Mouse (Mus musculus) kidney, adult 11 months (tissue): ENCODE measurements around the gene BC052040.

Experiments used
- DNase-seq: peaks from one replicate; pipeline ENCODE4 v3.0.0; 2022

Gene BC052040

DNA sequence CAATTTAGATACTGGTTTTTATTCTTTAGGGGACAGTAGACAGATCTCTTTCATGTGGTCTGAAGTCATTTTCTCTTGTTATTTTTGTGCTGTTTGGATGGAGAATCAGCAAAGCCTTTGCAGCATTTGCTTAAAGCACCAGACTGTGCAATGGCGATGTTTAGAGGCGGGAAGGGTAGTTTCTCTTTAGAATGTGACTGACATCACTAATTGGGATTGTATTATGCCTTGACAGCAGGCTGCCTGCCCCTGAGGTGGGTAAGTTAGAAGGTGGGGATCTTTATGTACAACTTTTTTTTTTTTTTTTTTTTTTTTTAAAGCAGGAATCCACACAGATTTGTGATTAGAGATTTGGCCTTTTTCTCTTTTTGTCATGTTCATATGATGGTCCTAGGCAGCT, 20.6 kb downstream of the BC052040 start:
- DNase-seq, result no peak

- DNase-seq, result no peak
Observed at GRCm38 (mm10) chr2:115604132-115604531, 22.6 kb downstream of the BC052040 start.

DNA sequence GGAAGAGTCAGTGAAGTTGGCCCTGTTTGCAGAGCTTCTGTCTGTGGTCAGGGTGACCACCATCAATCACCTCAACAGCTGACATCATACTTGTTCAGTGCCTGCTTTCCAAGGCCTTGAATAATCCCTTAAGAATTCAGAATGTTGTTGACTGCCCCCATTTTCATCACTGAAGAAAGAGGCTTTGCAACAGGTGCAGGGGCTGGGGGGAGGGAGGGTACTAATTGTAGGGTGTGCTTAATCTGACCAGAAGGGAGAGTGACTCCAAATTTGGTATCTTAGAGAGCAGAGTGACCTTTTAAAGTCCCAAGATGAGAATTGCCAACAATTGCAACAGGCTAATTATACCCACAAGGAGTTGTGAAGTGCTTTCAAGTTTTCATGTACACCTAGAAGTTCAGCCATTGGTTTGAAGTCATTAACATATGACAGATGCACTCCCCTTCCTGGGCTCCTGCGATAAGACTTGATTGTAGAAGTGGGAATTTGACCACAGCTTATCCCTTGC, 24.4 kb downstream of the BC052040 start:
- DNase-seq, result no peak

DNA sequence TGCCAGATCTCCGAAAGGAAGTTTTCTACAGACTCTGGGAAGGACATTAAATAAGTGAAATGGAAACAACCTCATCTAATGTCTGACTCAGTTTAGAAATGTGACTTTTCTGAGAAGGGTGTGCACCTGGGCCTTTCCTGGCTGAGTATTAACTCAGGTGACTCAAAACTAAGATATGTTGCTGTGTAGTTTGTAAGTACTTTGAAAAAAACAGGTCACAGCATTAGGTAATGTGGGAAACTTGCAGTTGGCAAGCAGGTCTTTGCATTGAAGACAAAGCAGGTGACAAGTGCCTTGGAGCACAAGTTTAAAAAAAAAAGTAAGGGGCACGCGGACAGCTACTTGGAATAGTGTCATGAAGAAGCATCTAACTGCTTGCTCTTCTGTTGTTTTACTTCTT, 27.5 kb downstream of the BC052040 start:
- DNase-seq, result no peak

GRCm38 (mm10) chr2:115610092-115610491, 28.6 kb downstream of the BC052040 start:
- no peak for DNase-seq

DNA sequence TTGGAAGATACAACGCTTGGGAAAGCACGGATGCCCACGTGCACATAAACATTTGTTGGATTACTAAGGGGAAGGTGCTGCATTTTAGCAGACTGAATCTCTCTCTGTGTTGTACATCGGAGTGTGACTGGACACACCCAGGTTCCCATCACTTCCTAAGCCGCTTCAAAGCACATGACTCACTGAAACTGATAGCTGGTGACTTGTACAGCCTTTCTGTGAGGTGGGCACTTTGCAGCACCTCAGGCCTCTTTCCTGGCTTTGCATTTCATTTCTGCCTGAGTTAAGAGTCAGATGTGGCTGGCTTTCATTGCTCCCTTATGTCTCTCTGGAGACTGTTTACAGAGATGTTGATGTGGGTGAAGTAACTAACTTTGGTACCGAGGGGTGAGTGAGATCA, 29.0 kb downstream of the BC052040 start:
- no peak for DNase-seq

DNA sequence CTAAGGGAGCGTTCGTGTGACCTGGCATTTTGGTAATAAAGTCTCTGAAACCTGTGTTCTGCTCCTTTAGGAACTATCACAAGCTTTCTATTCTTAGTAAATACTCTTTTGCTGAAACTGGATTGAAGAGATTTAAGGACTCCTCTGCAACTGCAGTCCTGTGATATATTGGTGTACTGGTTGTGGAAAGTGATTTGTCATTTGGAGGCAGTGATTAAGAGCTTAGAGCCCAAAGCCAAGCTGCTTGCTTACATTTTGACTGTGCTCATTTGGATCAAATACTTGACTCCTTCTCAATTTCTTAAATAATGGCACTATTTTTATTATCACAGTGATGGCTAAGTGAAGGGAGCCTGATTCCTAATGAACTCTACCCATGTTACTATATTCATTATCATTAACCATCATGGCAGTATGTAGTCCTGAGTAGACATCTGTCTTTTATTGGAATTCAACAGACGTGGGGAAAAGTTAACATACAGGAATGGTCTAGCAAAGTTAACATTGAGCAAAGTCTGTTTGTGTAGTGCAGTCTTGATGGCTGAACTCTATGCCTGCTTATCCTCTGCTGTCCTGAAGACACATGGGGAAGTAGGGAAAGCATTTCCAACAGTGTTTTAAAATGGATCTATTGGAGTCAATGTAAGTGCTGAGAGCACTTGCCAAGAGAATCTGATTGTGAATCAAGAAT, 32.5 kb downstream of the BC052040 start:
- no peak for DNase-seq

DNA sequence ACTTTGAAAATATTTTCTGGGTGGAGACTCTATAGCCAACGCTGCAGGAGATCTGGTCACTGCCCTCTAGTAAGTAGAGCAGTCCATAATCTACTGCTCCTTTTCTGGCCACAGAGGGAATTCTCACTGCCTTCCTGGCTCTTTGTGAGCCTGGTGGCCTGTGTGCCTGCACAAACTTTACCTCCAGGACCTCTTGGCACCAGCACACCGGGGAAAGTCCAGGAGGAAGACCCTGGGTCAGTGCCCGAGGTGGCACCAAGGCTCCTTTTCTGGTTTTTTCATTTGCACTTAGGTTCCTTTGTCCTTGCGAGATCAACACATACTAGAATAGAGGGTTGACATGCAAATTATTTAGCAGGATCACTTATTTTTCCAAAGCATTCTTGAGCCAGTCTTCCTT, 47.0 kb downstream of the BC052040 start:
- DNase-seq, result peak; percentile 7

GRCm38 (mm10) chr2:115631031-115631434, 49.5 kb downstream of the BC052040 start:
- DNase-seq, result no peak

DNA sequence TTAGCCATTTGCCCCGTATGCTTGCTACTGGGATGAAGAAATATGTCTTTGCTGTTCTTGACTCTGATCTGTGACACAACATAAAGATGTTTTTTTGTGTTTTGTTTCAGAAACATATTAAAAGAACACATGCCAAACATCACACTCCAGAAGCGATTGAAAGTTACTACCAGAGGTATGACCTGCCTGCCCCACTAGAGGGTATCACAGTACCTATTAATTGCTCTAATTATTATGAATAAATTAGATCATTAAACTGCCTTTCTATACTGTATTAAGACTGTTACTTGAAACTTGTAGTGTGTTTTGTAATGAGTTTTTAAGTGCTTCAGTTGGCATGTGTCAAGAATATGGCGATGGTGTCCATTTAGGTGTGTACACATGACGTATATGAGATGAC, 50.3 kb downstream of the BC052040 start:
- no peak for DNase-seq

GRCm38 (mm10) chr2:115650203-115650602, 68.7 kb downstream of the BC052040 start:
- no peak for DNase-seq

GRCm38 (mm10) chr2:115659712-115660111, 78.2 kb downstream of the BC052040 start:
- no peak for DNase-seq

DNA sequence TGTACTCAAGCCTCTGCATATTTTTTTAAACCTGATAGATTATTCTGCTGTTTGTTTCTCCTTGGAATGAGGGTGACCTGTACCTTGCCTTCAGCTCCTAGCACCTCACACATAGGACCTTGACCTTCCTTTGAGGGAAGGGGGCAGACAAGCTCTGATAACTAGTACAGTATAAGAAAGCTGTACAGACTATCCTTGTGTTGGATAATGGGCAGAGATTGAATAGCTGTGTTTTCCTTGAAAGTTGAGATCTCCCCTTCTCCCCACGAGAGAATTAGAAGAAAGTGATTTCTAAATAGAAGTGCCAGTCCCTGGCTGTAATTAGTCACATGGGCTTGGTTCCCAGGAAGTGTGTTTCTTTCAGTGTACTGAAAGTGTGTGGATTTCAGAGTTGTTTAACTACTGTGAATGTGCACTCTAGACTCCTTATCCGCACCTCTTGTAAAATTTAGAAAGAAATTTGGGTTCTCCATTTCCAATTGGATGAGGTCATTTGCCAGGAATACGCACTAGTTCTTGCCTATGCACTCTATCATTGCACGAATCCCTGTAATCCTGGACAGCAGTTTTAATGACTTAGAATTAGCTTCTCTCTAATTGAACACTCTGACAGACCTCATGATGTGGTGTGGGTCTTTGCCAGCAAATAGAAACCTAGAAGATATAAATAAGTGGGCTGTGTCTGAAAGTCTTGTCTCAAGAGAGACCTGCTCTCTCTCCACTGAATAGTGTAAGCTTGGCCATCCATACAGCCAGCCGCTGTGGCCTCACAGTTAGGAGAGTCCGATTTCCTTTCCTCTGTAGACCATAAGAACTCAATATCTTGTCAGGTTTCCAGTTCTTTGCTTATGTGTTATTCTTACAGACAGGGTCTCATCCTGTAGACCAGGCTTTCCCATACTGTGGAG, 79.0 kb downstream of the BC052040 start:
- no peak for DNase-seq

DNA sequence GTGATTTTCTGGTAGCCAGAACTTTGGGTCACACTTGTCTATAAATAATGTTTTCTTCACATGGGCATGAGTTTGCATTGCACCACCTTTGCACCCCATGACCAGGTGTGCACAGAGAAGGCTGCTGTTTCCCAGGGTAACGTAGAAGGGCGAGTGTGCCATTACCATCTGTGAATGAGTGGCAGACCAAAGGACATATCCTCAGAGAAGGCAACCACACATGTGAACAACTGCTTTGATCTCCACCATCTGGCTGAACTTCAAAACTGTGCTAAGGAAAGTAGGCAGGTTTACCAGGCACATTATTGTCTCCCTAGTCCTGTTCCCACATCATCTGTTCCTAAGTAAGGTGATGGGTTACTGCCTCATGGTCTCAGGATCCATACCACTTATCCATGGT, 86.0 kb downstream of the BC052040 start:
- no peak for DNase-seq

DNA sequence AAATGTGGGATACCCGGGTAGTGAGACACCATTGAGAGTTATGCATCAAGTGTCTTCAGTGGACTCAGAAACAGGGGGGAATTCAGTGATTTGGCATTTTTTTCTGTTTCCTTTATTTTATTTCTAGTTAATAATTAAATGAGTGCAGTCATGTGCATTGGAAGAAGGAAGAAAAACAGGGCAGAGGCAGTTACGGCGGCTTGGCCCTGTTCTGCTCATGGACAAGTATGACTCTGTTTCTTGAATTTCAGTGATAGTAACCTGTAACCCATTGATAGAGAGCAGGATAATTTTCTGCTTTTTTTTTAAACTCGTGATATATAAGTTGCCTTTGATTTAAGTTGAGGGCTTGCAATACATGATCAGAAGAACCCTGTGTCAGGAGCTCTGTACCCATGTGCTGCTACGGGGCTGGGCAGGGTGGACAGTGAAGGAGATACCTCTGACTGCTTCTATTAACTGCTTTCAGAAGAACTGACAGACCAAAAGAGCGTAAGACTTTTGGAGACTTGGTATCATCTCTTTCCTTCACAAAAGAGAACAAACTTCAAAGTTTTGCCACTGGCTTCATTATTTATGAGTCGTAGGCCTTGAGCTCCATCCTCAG, 91.6 kb downstream of the BC052040 start:
- DNase-seq, result peak; percentile 17

DNA sequence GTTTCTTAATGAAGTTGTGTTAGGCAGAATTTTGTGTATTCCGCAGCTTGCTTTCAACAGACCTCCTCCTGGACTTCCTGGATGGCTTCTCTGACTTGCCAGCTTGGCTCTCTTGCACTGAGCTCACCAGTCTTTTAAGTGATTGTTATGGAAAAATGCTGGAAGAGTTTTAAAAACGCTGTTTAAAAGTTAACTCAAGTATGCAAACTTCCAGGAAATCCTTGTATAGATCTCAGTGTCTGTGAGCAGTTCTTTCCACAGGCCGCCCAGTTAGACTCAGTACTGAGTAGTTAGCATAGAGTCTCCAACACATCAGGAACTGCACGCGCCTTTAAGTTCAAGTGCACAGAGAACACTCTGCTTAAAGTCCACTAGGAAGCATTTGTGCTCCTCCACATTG, 97.3 kb downstream of the BC052040 start:
- DNase-seq, result no peak

- DNase-seq, result no peak
Observed at GRCm38 (mm10) chr2:115685250-115685649, 103.7 kb downstream of the BC052040 start.

DNA sequence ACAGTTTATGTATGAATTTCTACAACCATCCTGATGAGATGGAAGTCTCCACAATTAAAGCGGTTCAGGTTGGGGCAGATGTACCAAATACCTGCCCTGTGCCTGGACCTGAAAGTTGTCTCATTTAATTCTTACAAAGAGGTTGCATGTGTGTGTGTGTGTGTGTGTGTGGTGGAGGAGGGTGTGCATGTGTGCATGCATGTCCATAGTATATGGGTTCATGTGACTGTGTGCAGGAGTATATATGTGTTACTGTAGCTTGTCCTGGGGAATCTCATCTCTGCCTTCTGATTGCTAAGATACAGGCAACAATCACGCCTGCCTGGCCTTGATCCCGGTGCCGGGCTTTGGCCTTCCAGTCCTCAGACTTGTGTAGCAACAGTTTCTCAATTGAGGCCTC, 106.1 kb downstream of the BC052040 start:
- DNase-seq, result no peak

DNA sequence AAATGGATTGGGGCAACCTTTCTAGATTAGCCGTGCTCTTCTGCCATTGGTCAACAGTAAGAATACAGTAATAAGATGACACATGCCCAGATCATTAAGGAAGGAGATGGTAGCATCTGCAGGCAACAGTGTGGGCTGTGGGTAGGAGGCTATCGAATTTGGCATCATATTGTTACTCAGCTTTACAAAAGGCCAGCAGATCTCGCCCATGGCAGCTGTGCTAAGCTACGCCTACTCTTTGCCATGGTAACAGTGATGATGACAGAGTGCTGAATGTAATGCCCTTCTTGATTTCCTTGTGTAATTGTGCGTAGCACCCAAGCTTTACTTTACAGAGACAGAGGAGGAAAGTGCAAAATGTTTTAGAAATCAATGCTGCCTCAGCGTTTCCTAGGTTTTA, 106.8 kb downstream of the BC052040 start:
- DNase-seq, result no peak

DNA sequence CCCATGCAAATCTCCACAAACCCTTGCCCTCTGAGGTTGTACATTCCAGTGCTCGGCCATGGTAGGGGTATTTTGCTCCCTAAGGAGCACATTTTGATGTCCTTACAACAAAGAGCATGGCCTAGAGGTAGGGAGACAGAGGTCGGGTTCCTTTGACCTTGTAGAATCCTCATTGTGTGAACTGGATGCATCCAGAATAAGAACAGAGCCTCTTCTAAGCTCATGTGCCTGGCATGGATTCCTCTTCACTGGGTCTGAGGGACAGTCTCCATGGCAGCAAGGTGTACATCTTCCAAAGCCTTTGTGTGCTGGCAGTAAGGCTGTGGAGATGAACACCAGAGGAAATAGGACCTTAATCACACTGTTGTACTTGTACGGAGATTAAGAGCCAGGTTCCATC, 112.3 kb downstream of the BC052040 start:
- DNase-seq, result no peak

GRCm38 (mm10) chr2:115694386-115694785, 112.9 kb downstream of the BC052040 start:
- DNase-seq, result no peak

GRCm38 (mm10) chr2:115699032-115699431, 117.5 kb downstream of the BC052040 start:
- no peak for DNase-seq

DNA sequence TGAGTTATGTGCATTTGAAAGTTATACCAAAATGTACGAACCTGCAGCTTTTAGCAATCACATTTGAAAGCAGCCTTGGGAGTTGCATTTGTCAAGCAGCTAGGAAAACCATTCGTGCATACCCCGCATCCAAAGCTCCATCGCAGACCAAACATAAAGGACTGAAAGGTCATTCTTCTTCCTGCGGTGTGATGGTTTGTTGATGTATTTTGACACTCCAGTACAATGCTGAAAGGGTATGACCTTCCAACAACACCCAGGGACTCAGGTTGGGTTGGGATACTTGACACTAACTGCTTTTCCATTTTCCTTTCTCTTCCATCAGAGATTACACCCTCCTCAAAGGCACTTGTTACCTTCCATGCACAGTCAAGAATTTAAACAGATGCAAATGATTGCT, 121.1 kb downstream of the BC052040 start:
- no peak for DNase-seq

DNA sequence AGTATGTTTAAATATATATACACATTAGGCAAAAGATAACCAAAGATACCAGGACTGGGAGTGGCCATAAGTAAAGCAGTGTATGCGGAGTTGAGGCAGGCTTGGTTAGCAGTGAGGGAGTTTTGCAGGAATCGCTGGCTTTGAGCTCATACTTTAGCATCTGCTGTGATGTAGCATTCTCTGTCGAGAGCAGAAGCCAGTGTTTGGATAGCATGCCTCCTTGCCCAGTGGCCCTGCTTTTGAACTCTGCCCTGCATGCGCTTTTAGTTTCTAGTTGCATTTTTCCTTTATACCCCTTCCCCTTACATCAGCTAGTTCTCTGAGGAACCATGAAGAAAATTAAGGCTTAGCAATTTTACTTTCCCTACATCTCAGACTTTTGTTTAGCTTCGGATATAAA, 136.0 kb downstream of the BC052040 start:
- no peak for DNase-seq
